Mouse (Mus musculus) forebrain, postnatal 0 days (tissue): ENCODE measurements around the gene Naaladl2. TPM values are rescaled to one million over a fixed set of nuclear protein-coding genes. Genes with fewer than 3 reads are reported as not detected.

Experiments used
- ATAC-seq: fragments of 200-750 bp; cut with Nextera tagmentation; 2 replicates; pipeline ENCODE4 v1.8.0; 2017; ENCODE audit warnings: mild to moderate bottlenecking, moderate library complexity
- DNase-seq: peaks from one replicate; pipeline ENCODE4 v3.0.0-alpha.2; 2015
- H3K27ac ChIP-seq: fragments of 300-500 bp; sonication (generic); 2 replicates; pipeline ENCODE4 v1.5.1; 2014; ENCODE audit warnings: low read depth, mild to moderate bottlenecking, antibody characterized with exemption, low read length, moderate library complexity, mixed read lengths
- H3K27me3 ChIP-seq: fragments of 300-500 bp; sonication (generic); 2 replicates; pipeline ENCODE4 v1.6.1; 2014; ENCODE audit warnings: mild to moderate bottlenecking, low read length, mixed read lengths; ENCODE audit not compliant: insufficient read depth
- H3K36me3 ChIP-seq: fragments of 300-500 bp; sonication (generic); 2 replicates; pipeline ENCODE4 v1.6.1; 2014; ENCODE audit warnings: mild to moderate bottlenecking, moderate library complexity; ENCODE audit not compliant: insufficient read depth
- H3K4me1 ChIP-seq: fragments of 300-500 bp; sonication (generic); 2 replicates; pipeline ENCODE4 v1.6.1; 2014; ENCODE audit warnings: antibody characterized with exemption; ENCODE audit not compliant: insufficient read depth
- H3K4me2 ChIP-seq: fragments of 300-500 bp; sonication (generic); 2 replicates; pipeline ENCODE4 v1.6.1; 2014; ENCODE audit warnings: low read depth, mild to moderate bottlenecking, moderate library complexity
- H3K4me3 ChIP-seq: fragments of 300-500 bp; sonication (generic); 2 replicates; pipeline ENCODE4 v1.5.1; 2014; ENCODE audit warnings: low read depth, low read length, mixed read lengths
- H3K9ac ChIP-seq: fragments of 300-500 bp; sonication (generic); 2 replicates; pipeline ENCODE4 v1.6.1; 2014; ENCODE audit warnings: mild to moderate bottlenecking
- H3K9me3 ChIP-seq: fragments of 300-500 bp; sonication (generic); 2 replicates; pipeline ENCODE4 v1.6.1; 2016; ENCODE audit warnings: low read length
- CTCF ChIP-seq: sonication (generic); IDR thresholded peaks from 2 replicates; pipeline ENCODE4 v1.5.1; 2016; ENCODE audit warnings: antibody characterized with exemption, control low read depth, low read depth
- WGBS: fragments of 180-500 bp; shearing (Covaris S2); extraction: QIAGEN DNeasy Blood & Tissue Kit; methylation state at CpG from one replicate; pipeline ENCODE4 v1.1.7; 2014; 5-methylcytosine and 5-hydroxymethylcytosine counted together
- polyA plus RNA-seq: library from polyadenylated mRNA; unstranded; fragments of >200 nt; fragmentation: Nextera tagmentation; extraction: Ambion mirVana; gene quantifications from 2 replicates; pipeline ENCODE4 v1.2.1, GENCODE M21; 2015
- total RNA-seq: library from RNA; depleted of rRNA; stranded (reverse); fragments of >200 nt; gene quantifications from 2 replicates; pipeline ENCODE4 v1.2.3, GENCODE M21; 2014

Gene Naaladl2
- total and polyA plus RNA-seq, 2 experiments from 2014 or later: 0.65 to 1.4 TPM

DNA sequence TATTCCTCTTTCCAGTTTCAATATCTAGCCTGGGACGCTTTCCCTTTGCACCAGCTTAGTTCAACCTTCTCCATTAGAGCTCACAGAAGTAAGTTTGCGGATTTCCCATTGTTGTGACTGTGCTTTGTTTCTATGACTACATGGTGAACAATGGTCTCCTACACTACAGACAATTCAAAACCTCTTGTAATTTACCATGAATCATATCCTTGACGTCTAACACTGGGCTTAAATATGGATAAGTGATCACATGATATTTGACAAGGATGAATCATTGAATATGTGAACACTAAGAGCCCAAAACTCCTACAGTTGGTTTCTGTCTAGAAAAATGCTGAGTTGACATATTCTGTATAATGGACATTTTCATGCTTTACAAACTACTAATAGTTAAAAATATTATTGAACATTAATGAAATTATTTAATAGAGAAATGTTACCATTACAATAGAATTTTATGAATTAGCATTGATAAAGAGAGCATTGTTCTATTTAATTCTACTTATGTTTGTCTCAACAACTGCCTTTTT lies 539.2 kb downstream of the Naaladl2 start:
- Histone ChIP-seq H3K9me3 (no peaks in the 10 kb centered on the region), H3K4me2 (no peak overlapping the region), H3K4me1 (no peaks in the 10 kb centered on the region), H3K27me3 (no peaks in the 10 kb centered on the region), H3K27ac (no peak overlapping the region), H3K36me3 (no peaks in the 10 kb centered on the region), H3K4me3 (no peak overlapping the region), H3K9ac (no peak overlapping the region)
- ATAC-seq (no peak), DNase-seq (no peak)
- 51% methylated on average over 3 of the region's 3 CpGs for WGBS
- TF ChIP-seq CTCF: no peak

GRCm38 (mm10) chr3:24595447-24595846 lies 548.6 kb downstream of the Naaladl2 start:
- H3K9me3 ChIP-seq: no peaks in the 10 kb centered on the region
- H3K27ac ChIP-seq: no peak overlapping the region
- no peak overlapping the region for H3K4me2 ChIP-seq
- no peak for ATAC-seq
- no peak for DNase-seq
- no peak overlapping the region for H3K4me3 ChIP-seq
- no peaks in the 10 kb centered on the region for H3K36me3 ChIP-seq
- H3K27me3 ChIP-seq: no peaks in the 10 kb centered on the region
- no peak overlapping the region for H3K9ac ChIP-seq
- 63% methylated on average over 2 of the region's 2 CpGs for WGBS
- H3K4me1 ChIP-seq: no peaks in the 10 kb centered on the region
- TF ChIP-seq CTCF: no peak

GRCm38 (mm10) chr3:24556617-24557016 lies 587.4 kb downstream of the Naaladl2 start:
- no peaks in the 10 kb centered on the region for H3K27me3 ChIP-seq
- H3K36me3 ChIP-seq: no peaks in the 10 kb centered on the region
- DNase-seq (no peak), ATAC-seq (no peak)
- no peak overlapping the region for H3K4me3 ChIP-seq
- H3K9ac ChIP-seq: no peak overlapping the region
- 82% methylated on average over 1 of the region's 1 CpGs for WGBS
- H3K4me1 ChIP-seq: no peaks in the 10 kb centered on the region
- no peaks in the 10 kb centered on the region for H3K9me3 ChIP-seq
- H3K27ac ChIP-seq: no peak overlapping the region
- TF ChIP-seq CTCF: no peak
- no peak overlapping the region for H3K4me2 ChIP-seq

- ATAC-seq: no peak
- no peak overlapping the region for H3K27ac ChIP-seq
- 83% methylated on average over 5 of the region's 5 CpGs for WGBS
- H3K4me2 ChIP-seq: no peak overlapping the region
- H3K4me1 ChIP-seq: no peaks in the 10 kb centered on the region
- no peak for DNase-seq
- H3K36me3 ChIP-seq: no peaks in the 10 kb centered on the region
- no peaks in the 10 kb centered on the region for H3K27me3 ChIP-seq
- H3K9ac ChIP-seq: no peak overlapping the region
- no peak for TF ChIP-seq CTCF
- no peak overlapping the region for H3K4me3 ChIP-seq
- no peaks in the 10 kb centered on the region for H3K9me3 ChIP-seq
Observed at GRCm38 (mm10) chr3:24553701-24554100, 590.4 kb downstream of the Naaladl2 start.

DNA sequence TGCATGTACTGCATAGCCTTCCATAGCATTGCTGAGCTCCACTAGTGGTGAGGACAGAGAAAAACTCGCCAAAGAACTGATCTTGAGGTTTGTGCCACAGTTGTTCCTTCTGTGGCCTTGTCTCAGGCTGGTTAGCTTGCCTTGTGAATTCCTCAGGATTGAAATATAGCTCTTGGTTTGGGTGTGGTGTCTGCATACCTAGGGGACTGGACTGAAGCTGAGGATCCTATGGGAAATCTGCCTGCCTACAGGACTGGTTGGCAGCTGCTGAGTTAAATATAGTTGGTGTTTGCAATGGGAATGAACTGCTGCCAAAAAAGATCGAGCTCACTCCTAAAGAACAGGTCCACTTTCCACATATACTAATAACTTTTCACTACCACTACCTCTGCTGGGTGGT lies 591.4 kb downstream of the Naaladl2 start:
- WGBS: 78% methylated on average over 2 of the region's 2 CpGs
- TF ChIP-seq CTCF: no peak
- H3K9ac ChIP-seq: no peak overlapping the region
- H3K9me3 ChIP-seq: no peaks in the 10 kb centered on the region
- no peak for DNase-seq
- no peak overlapping the region for H3K27ac ChIP-seq
- no peak for ATAC-seq
- H3K27me3 ChIP-seq: no peaks in the 10 kb centered on the region
- no peaks in the 10 kb centered on the region for H3K4me1 ChIP-seq
- H3K4me3 ChIP-seq: no peak overlapping the region
- H3K36me3 ChIP-seq: no peaks in the 10 kb centered on the region
- H3K4me2 ChIP-seq: no peak overlapping the region

DNA sequence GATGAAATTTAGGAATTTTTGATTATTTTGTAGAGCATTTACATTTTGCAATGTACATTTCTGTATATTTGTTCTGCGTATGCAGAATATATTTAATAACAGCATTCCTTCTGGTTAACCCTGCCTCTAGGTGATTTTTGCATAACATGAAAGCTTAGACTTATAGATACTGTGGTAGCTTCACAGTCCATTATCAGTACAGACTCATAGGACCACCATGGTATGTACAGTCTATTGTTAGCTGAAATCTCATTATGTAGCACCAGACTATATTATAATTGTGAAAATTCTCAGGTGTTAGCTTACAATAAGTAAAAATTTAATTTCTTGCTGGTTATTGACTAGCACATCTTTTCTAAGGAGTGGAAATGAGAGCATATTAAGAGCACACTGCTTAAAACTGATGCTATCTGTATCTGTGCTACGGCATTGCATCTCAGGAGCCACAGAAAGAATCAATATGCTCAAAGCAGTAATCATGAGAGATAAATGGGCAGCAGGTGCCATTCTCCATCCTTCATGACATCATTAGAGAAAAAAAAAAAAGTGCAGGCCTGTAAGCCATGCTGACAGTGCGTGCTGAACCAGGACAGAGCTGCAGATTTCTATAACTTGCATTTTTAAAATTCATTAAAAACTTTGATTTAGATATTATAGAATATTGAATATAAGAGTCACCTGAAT lies 610.1 kb downstream of the Naaladl2 start:
- 89% methylated on average over 3 of the region's 3 CpGs for WGBS
- TF ChIP-seq CTCF: no peak
- no peak overlapping the region for H3K4me2 ChIP-seq
- H3K9ac ChIP-seq: no peak overlapping the region
- H3K9me3 ChIP-seq: no peaks in the 10 kb centered on the region
- no peak overlapping the region for H3K4me3 ChIP-seq
- H3K27me3 ChIP-seq: no peaks in the 10 kb centered on the region
- no peak for ATAC-seq
- DNase-seq: no peak
- no peaks in the 10 kb centered on the region for H3K4me1 ChIP-seq
- H3K27ac ChIP-seq: no peak overlapping the region
- H3K36me3 ChIP-seq: no peaks in the 10 kb centered on the region

DNA sequence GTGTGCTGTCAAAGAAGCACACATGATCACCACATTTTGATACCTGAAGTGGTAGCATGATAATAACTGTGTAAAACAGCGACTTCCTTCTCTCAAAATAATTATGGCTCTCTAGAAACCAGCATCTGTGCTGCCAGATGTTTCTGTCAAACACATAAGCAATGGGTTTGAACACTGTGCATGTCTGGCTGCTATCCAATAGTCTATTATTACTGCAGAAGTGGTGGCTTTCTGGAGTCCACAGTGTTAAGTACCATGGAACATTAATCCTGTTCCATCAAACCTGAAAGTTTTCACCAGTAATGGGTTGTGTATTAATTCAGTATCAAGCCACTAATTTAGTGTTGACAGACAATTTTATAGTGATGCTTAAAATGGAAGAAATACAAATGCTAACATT lies 629.1 kb downstream of the Naaladl2 start:
- Histone ChIP-seq H3K4me2 (no peak overlapping the region), H3K9me3 (no peaks in the 10 kb centered on the region), H3K27ac (no peak overlapping the region), H3K36me3 (no peaks in the 10 kb centered on the region), H3K27me3 (no peaks in the 10 kb centered on the region), H3K9ac (no peak overlapping the region), H3K4me1 (no peaks in the 10 kb centered on the region), H3K4me3 (no peak overlapping the region)
- DNase-seq (peak; percentile 4), ATAC-seq (no peak)
- TF ChIP-seq CTCF: no peak
- WGBS: 48% methylated on average over 1 of the region's 1 CpGs
